Mouse (Mus musculus) heart, adult 2 months (tissue): ENCODE data around the gene Trmt61a. TPM values are rescaled to one million over a fixed set of nuclear protein-coding genes. Genes with fewer than 3 reads are reported as not detected.
A peak's percentile ranks its signal among the peaks of the same experiment; 100 is the strongest.

ENCODE experiments used
- DNase-seq, 2 experiments: peaks; one replicate each; pipeline ENCODE4 v3.0.0; 2021
- H3K27ac ChIP-seq: fragments of 200-600 bp; 2 replicates; pipeline ENCODE4 v1.8.1; 2022
- H3K27me3 ChIP-seq: fragments of 200-500 bp; 2 replicates; pipeline ENCODE4 v1.6.1; 2012; ENCODE audit warnings: mild to moderate bottlenecking, low read length, inconsistent platforms, mixed read lengths; ENCODE audit not compliant: control insufficient read depth, insufficient read depth
- H3K36me3 ChIP-seq: fragments of 200-500 bp; 2 replicates; pipeline ENCODE4 v1.6.1; 2012; ENCODE audit warnings: low read length, inconsistent platforms; ENCODE audit not compliant: control insufficient read depth, insufficient read depth
- H3K4me1 ChIP-seq: fragments of 200-500 bp; 2 replicates; pipeline ENCODE4 v1.6.1; 2011; ENCODE audit warnings: low read length; ENCODE audit not compliant: control insufficient read depth, insufficient read depth
- H3K4me3 ChIP-seq: fragments of 200-600 bp; 2 replicates; pipeline ENCODE4 v1.8.1; 2022
- H3K79me2 ChIP-seq: fragments of 200-500 bp; replicated peaks from 2 replicates; pipeline ENCODE4 v1.6.1; 2012; ENCODE audit warnings: mild to moderate bottlenecking, inconsistent platforms, low read length, moderate library complexity, mixed read lengths; ENCODE audit not compliant: control insufficient read depth, insufficient read depth
- H3K9ac ChIP-seq: fragments of 200-500 bp; 2 replicates; pipeline ENCODE4 v1.6.1; 2012; ENCODE audit warnings: low read depth, mild to moderate bottlenecking, control low read depth, inconsistent platforms, low read length, mixed read lengths
- CTCF ChIP-seq: fragments of 200-600 bp; IDR thresholded peaks from 2 replicates; pipeline ENCODE4 v1.8.1; 2022; ENCODE audit warnings: antibody characterized with exemption, mild to moderate bottlenecking, moderate library complexity
- EP300 ChIP-seq: fragments of 200-500 bp; IDR thresholded peaks from 2 replicates; pipeline ENCODE4 v1.6.1; 2011; ENCODE audit warnings: low read depth, low read length, control low read depth; ENCODE audit not compliant: insufficient read depth
- POLR2A ChIP-seq: fragments of 200-500 bp; IDR thresholded peaks from 2 replicates; pipeline ENCODE4 v1.6.1; 2011; ENCODE audit warnings: mild to moderate bottlenecking, low read depth, low read length, control low read depth; ENCODE audit not compliant: insufficient read depth
- WGBS: fragments of 180-500 bp; shearing (Covaris S2); methylation state at CpG from one replicate; pipeline ENCODE4 v1.1.7; 2018; 5-methylcytosine and 5-hydroxymethylcytosine counted together
- intact Hi-C: fragments of 180-260 bp; cut with DNase I; formaldehyde crosslinking; loops from one replicate; pipeline ENCODE4 v1.15.1; 2025
- polyA plus RNA-seq: library from polyadenylated mRNA; depleted of rRNA; stranded (reverse); fragments of >200 nt; gene quantifications from 2 replicates; pipeline ENCODE4 v1.2.3, GENCODE M21; 2012
- total RNA-seq, 2 experiments: library from RNA; stranded (reverse); gene quantifications; 2 replicates each; pipeline ENCODE4 v1.2.3; 2021

Trmt61a gene
- total and polyA plus RNA-seq, 3 experiments: 4.5 to 11.8 (median 5.4) TPM

GRCm38 (mm10) chr12:111669961-111670360 lies 7.9 kb upstream of the Trmt61a start:
- H3K9ac ChIP-seq: no peak overlapping the region
- H3K27ac ChIP-seq: peak overlapping the region; percentile 99; the same call in 1 of the 2 replicates
- no peak overlapping the region for H3K4me3 ChIP-seq
- H3K36me3 ChIP-seq: no peaks in the 10 kb centered on the region
- TF ChIP-seq CTCF (no peak), EP300 (no peak), POLR2A (no peak)
- 68% methylated on average over 8 of the region's 8 CpGs for WGBS
- no peaks in the 10 kb centered on the region for H3K79me2 ChIP-seq
- peaks cover 13% of the 10 kb centered on the region for H3K4me1 ChIP-seq
- no peaks in the 10 kb centered on the region for H3K27me3 ChIP-seq
- intact Hi-C loops: loop anchor here (2.0 kb wide), 1 partner anchor 277 kb away; no protein-coding TSS in a partner anchor
- no peak for DNase-seq

- Histone ChIP-seq H3K27me3 (no peaks in the 10 kb centered on the region), H3K4me1 (peaks cover 12% of the 10 kb centered on the region), H3K36me3 (no peaks in the 10 kb centered on the region), H3K4me3 (peak overlapping the region; percentile 67), H3K9ac (peak overlapping the region; percentile 79), H3K27ac (peak overlapping the region; percentile 99), H3K79me2 (no peaks in the 10 kb centered on the region)
- WGBS: 29% methylated on average over 28 of the region's 29 CpGs
- peak in 1 of 2 experiments; percentile 58 for DNase-seq
- intact Hi-C loops: no loop called here
- no peak for TF ChIP-seq EP300
- no peak for TF ChIP-seq POLR2A
- no peak for TF ChIP-seq CTCF
Measured at GRCm38 (mm10) chr12:111670371-111670971, 7.4 kb upstream of the Trmt61a start.

- Histone ChIP-seq H3K9ac (peak overlapping the region; percentile 79), H3K27ac (peak overlapping the region; percentile 99), H3K4me1 (peaks cover 12% of the 10 kb centered on the region), H3K36me3 (no peaks in the 10 kb centered on the region), H3K4me3 (peak overlapping the region; percentile 67), H3K27me3 (no peaks in the 10 kb centered on the region), H3K79me2 (no peaks in the 10 kb centered on the region)
- TF ChIP-seq EP300 (no peak), POLR2A (no peak), CTCF (no peak)
- peak in 1 of 2 experiments; percentile 44 for DNase-seq
- WGBS: 13% methylated on average over 35 of the region's 35 CpGs
- intact Hi-C loops: no loop called here
Measured at GRCm38 (mm10) chr12:111670976-111671375, 6.9 kb upstream of the Trmt61a start.

DNA sequence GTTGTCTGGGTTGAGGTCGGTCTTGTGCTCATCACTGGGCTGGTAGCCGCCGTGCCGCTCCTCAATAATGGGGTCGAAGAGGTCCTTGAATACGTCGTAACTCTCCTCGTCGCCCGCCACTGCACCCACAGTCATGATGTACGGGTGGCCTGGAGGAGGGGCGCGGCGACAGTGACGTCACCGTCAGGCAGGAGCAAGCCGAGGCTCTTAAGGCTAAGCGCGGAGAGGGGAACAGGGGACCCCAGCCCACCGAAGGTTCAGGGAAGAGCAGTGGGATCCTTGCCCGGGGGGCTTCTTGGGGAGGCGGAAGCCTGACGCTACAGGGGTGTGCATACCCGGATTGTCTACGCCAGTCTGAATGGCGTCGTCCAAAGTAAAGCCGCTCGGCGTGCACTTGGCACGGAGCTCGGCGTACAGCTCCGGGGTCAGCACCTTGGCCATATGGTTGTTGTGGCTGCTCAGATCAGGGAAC lies 6.4 kb upstream of the Trmt61a start:
- Histone ChIP-seq H3K36me3 (no peaks in the 10 kb centered on the region), H3K27me3 (no peaks in the 10 kb centered on the region), H3K4me3 (peak overlapping the region; percentile 67), H3K9ac (peak overlapping the region; percentile 79), H3K27ac (peak overlapping the region; percentile 99), H3K4me1 (peaks cover 12% of the 10 kb centered on the region), H3K79me2 (no peaks in the 10 kb centered on the region)
- under 1% methylated on average over 34 of the region's 34 CpGs for WGBS
- peak; percentile 77 to 80 for DNase-seq
- TF ChIP-seq POLR2A (no peak), EP300 (no peak), CTCF (no peak)
- intact Hi-C loops: no loop called here

DNA sequence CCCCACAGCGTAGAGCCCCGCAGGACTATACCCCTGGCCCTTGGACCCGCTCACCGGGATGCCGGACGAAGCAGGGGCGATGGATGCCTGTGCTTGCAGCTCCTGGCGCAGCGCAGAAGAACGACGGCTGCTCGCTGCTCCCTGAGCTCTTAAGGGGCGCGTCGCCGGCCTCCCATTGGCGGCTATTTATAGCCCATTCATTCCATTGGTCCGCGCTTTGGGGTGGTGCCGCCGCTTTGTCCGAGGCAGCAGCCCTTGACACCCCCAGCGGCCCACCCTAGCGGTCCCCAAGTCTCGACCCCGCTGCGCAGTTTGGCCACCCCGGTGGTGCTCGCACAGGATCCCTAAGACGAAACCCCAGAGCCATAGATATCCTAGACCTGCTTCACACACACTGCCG lies 5.7 kb upstream of the Trmt61a start, which contains the start of gene Ckb:
Ckb (minus strand) TSS at position 163 of the 400 bp plus-strand sequence.
- H3K4me3 ChIP-seq: peak within 1 kb of the TSS; percentile 67
- peaks cover 15% of the 10 kb centered on the region for H3K4me1 ChIP-seq
- H3K36me3 ChIP-seq: peaks cover 2% of the 10 kb centered on the region; the same call in 1 of the 2 replicates
- no peaks in the 10 kb centered on the region for H3K79me2 ChIP-seq
- H3K27ac ChIP-seq: peak within 1 kb of the TSS; percentile 99
- intact Hi-C loops: no loop called here
- TF ChIP-seq CTCF (no peak), EP300 (0 out of 2 replicates have a peak, but pooled peaks have one; percentile 15), POLR2A (peak; percentile 91)
- peak within 1 kb of the TSS; percentile 79 for H3K9ac ChIP-seq
- under 1% methylated on average over 31 of the region's 31 CpGs for WGBS
- peak; percentile 88 for DNase-seq
- H3K27me3 ChIP-seq: no peaks in the 10 kb centered on the region

GRCm38 (mm10) chr12:111672581-111672980 lies 5.3 kb upstream of the Trmt61a start:
- TF ChIP-seq CTCF: no peak
- TF ChIP-seq POLR2A: no peak
- TF ChIP-seq EP300: no peak
- DNase-seq: no peak
- Histone ChIP-seq H3K9ac (peak overlapping the region; percentile 1; the same call in 1 of the 2 replicates), H3K4me3 (peak overlapping the region; percentile 67), H3K79me2 (no peaks in the 10 kb centered on the region), H3K27ac (no peak overlapping the region), H3K36me3 (peaks cover 4% of the 10 kb centered on the region; the same call in 1 of the 2 replicates), H3K4me1 (peaks cover 19% of the 10 kb centered on the region), H3K27me3 (no peaks in the 10 kb centered on the region)
- intact Hi-C loops: no loop called here
- WGBS: 20% methylated on average over 12 of the region's 12 CpGs
